25 mouse cellular contexts compared by ENCODE assay signal in genomic region chr7:126606611-126607010, GRCm38 (mm10). TPM values are rescaled to one million over a fixed set of nuclear protein-coding genes. Genes with fewer than 3 reads are reported as not detected.
DNase-seq lines count a peak whose midpoint lies in the region; ATAC-seq and TF ChIP-seq lines count a peak whose summit lies in the region.
"Had no signal": no experiment of that assay in that cellular context is flagged by ENCODE, and none has a peak within 500 bp of the region (broad histone marks: within the 10 kb centered on the region; RNA-seq: fewer than 3 reads in every experiment).

No protein-coding gene starts in this region.

- no peak for TF ChIP-seq EP300 in liver, postnatal 0 days (IDR thresholded peaks at IDR 0.05; ENCODE audit: low read depth)

- no peaks in the 10 kb centered on the region for H3K4me1 ChIP-seq in liver, postnatal 0 days (ENCODE audit: insufficient read depth)
- no peaks in the 10 kb centered on the region for H3K4me1 ChIP-seq in neural tube, embryonic 15.5 days
- H3K4me1 ChIP-seq: heart, embryonic 10.5 days; midbrain, embryonic 13.5 days had no signal

- no peak overlapping the region for H3K4me2 ChIP-seq in liver, postnatal 0 days (ENCODE audit: low read depth, low read length)
- no peak overlapping the region for H3K4me2 ChIP-seq in neural tube, embryonic 15.5 days
- H3K4me2 ChIP-seq: lung, embryonic 14.5 days; midbrain, embryonic 13.5 days had no signal

- WGBS in liver, postnatal 0 days (ENCODE audit: insufficient replicate concordance), result 63% methylated on average over 5 of the region's 5 CpGs
- WGBS in neural tube, embryonic 15.5 days, result 70% methylated on average over 5 of the region's 5 CpGs

- H3K9ac ChIP-seq in liver, postnatal 0 days (replicated peaks), result no peak overlapping the region
- no peak overlapping the region for H3K9ac ChIP-seq in neural tube, embryonic 15.5 days (replicated peaks)
- H3K9ac ChIP-seq: forebrain, postnatal 0 days; lung, embryonic 14.5 days; midbrain, embryonic 13.5 days had no signal

- H3K36me3 ChIP-seq in liver, postnatal 0 days (replicated peaks; ENCODE audit: insufficient read depth, low read length), result no peaks in the 10 kb centered on the region
- no peaks in the 10 kb centered on the region for H3K36me3 ChIP-seq in neural tube, embryonic 15.5 days
- H3K36me3 ChIP-seq: G1E; heart, embryonic 10.5 days; midbrain, embryonic 13.5 days had no signal

- no peak overlapping the region for H3K4me3 ChIP-seq in liver, postnatal 0 days (ENCODE audit: low read depth, low read length)
- H3K4me3 ChIP-seq in neural tube, embryonic 15.5 days (replicated peaks), result no peak overlapping the region
- H3K4me3 ChIP-seq: heart, embryonic 10.5 days; midbrain, embryonic 13.5 days had no signal

- peak overlapping the region; percentile 49 for H3K27ac ChIP-seq in liver, postnatal 0 days (ENCODE audit: low read depth)
- no peak overlapping the region for H3K27ac ChIP-seq in neural tube, embryonic 15.5 days (replicated peaks)
- H3K27ac ChIP-seq: heart, embryonic 10.5 days; midbrain, embryonic 13.5 days had no signal

- DNase-seq in liver, postnatal 0 days, result no peak
- no peak for DNase-seq in liver
- peak; percentile 45 for DNase-seq in CD4-positive helper T cell, adult 2 months (ENCODE audit: low read depth, low spot score)
- DNase-seq in cerebellum, adult 11-12 months, result no peak
- DNase-seq in yolk sac, embryonic 10.5 days (ENCODE audit: low spot score), result no peak
- DNase-seq: B cell, adult 2 months; cerebellum, postnatal 36 days; forebrain, postnatal 0 days; layer of hippocampus, adult 9-11 months; right cerebral cortex, postnatal 14 days had no signal

- no peak for ATAC-seq in liver, postnatal 0 days
- peak; percentile 62 for ATAC-seq in common myeloid progenitor, adult 5-6 weeks (replicated peaks; ENCODE audit: low read depth, poor library complexity, severe bottlenecking)
- ATAC-seq in megakaryocyte progenitor cell, adult 5-6 weeks (replicated peaks; ENCODE audit: poor library complexity), result peak; percentile 55
- no peak for ATAC-seq in neural tube, embryonic 15.5 days (ENCODE audit: low FRiP score)
- ATAC-seq: forebrain, postnatal 0 days; hindbrain, embryonic 16.5 days; midbrain, embryonic 13.5 days had no signal

- H3K9me3 ChIP-seq in liver, postnatal 0 days (ENCODE audit: low read length), result no peaks in the 10 kb centered on the region
- H3K9me3 ChIP-seq in neural tube, embryonic 15.5 days (replicated peaks), result no peaks in the 10 kb centered on the region
- H3K9me3 ChIP-seq: G1E; heart, embryonic 10.5 days; midbrain, embryonic 13.5 days had no signal

- no peak for TF ChIP-seq CTCF in liver, postnatal 0 days (IDR thresholded peaks at IDR 0.05; ENCODE audit: low read depth)

- H3K27me3 ChIP-seq in liver, postnatal 0 days (ENCODE audit: insufficient read depth, low read length), result no peaks in the 10 kb centered on the region
- no peaks in the 10 kb centered on the region for H3K27me3 ChIP-seq in neural tube, embryonic 15.5 days (replicated peaks)
- H3K27me3 ChIP-seq: midbrain, embryonic 13.5 days had no signal

RNA-seq across cellular contexts. Expression of gene Il27, which starts 11.9 kb away (rescaled TPM):
- 0.18 and 0.21 TPM in 2 replicates for polyA plus RNA-seq in liver, postnatal 0 days (2015; fragmentation: Nextera tagmentation; extraction: Ambion mirVana)
- 0.23 TPM in 1 of 2 replicates, not detected in the other for total RNA-seq in common myeloid progenitor, adult 5-6 weeks (2017)
- 0.81 TPM in 1 of 2 replicates, not detected in the other for total RNA-seq in megakaryocyte progenitor cell, adult 5-6 weeks (2015)
- 0.29 and 1.1 TPM in 2 replicates for total RNA-seq in megakaryocyte progenitor cell, adult 5-6 weeks (2017)
- not detected in 2 replicates for polyA plus RNA-seq in neural tube, embryonic 15.5 days (2015; fragmentation: Nextera tagmentation; extraction: Ambion mirVana)
- total RNA-seq: adrenal gland, postnatal 14 days; forebrain, postnatal 0 days; G1E; gastrocnemius, postnatal 14 days; heart, postnatal 25 days; left cerebral cortex, postnatal 25 days; liver, adult 2 months had no signal
- polyA plus RNA-seq: embryonic facial prominence, embryonic 11.5 days; forebrain, postnatal 0 days; G1E; heart, embryonic 10.5 days; hindbrain, embryonic 16.5 days; kidney, embryonic 16.5 days; lung, embryonic 14.5 days; midbrain, embryonic 13.5 days had no signal

RNA-seq across cellular contexts. Expression of gene Cln3, which starts 21.0 kb away (rescaled TPM):
- 12.3 and 14.6 TPM in 2 replicates for polyA plus RNA-seq in liver, postnatal 0 days (2015; fragmentation: Nextera tagmentation; extraction: Ambion mirVana)
- 18.1 and 21.2 TPM in 2 replicates for total RNA-seq in common myeloid progenitor, adult 5-6 weeks (2017)
- 33.0 and 36.3 TPM in 2 replicates for total RNA-seq in megakaryocyte progenitor cell, adult 5-6 weeks (2015)
- total RNA-seq in megakaryocyte progenitor cell, adult 5-6 weeks (2017), result 9.2 and 19.9 TPM in 2 replicates
- polyA plus RNA-seq in neural tube, embryonic 15.5 days (2015; fragmentation: Nextera tagmentation; extraction: Ambion mirVana), result 32.6 and 32.7 TPM in 2 replicates

RNA-seq across cellular contexts. Expression of gene Apobr, which starts 21.9 kb away (rescaled TPM):
- 3.0 and 4.0 TPM in 2 replicates for polyA plus RNA-seq in liver, postnatal 0 days (2015; fragmentation: Nextera tagmentation; extraction: Ambion mirVana)
- total RNA-seq in common myeloid progenitor, adult 5-6 weeks (2017), result 5.7 and 6.5 TPM in 2 replicates
- 1.1 and 1.9 TPM in 2 replicates for total RNA-seq in megakaryocyte progenitor cell, adult 5-6 weeks (2015)
- 4.2 and 4.9 TPM in 2 replicates for total RNA-seq in megakaryocyte progenitor cell, adult 5-6 weeks (2017)
- polyA plus RNA-seq in neural tube, embryonic 15.5 days (2015; fragmentation: Nextera tagmentation; extraction: Ambion mirVana), result 0.22 and 1.3 TPM in 2 replicates

RNA-seq across cellular contexts. Expression of gene Nupr1, which starts 24.1 kb away (rescaled TPM):
- 4.0 and 4.5 TPM in 2 replicates for polyA plus RNA-seq in liver, postnatal 0 days (2015; fragmentation: Nextera tagmentation; extraction: Ambion mirVana)
- total RNA-seq in common myeloid progenitor, adult 5-6 weeks (2017), result 2.5 and 2.8 TPM in 2 replicates
- total RNA-seq in megakaryocyte progenitor cell, adult 5-6 weeks (2015), result 0.17 and 1.6 TPM in 2 replicates
- 0.92 and 1.3 TPM in 2 replicates for total RNA-seq in megakaryocyte progenitor cell, adult 5-6 weeks (2017)
- polyA plus RNA-seq in neural tube, embryonic 15.5 days (2015; fragmentation: Nextera tagmentation; extraction: Ambion mirVana), result 12.4 and 13.9 TPM in 2 replicates

RNA-seq across cellular contexts. Expression of gene Eif3c, which starts 40.4 kb away (rescaled TPM):
- polyA plus RNA-seq in liver, postnatal 0 days (2015; fragmentation: Nextera tagmentation; extraction: Ambion mirVana), result 78.4 and 90.9 TPM in 2 replicates
- 231 and 257 TPM in 2 replicates for total RNA-seq in common myeloid progenitor, adult 5-6 weeks (2017)
- 198 and 210 TPM in 2 replicates for total RNA-seq in megakaryocyte progenitor cell, adult 5-6 weeks (2015)
- 226 and 261 TPM in 2 replicates for total RNA-seq in megakaryocyte progenitor cell, adult 5-6 weeks (2017)
- polyA plus RNA-seq in neural tube, embryonic 15.5 days (2015; fragmentation: Nextera tagmentation; extraction: Ambion mirVana), result 178 and 194 TPM in 2 replicates

Comparison
In these comparisons a context has a peak if more than half of its experiments do, and no peak if none do; other contexts are left out.
1. ATAC-seq: peak in common myeloid progenitor, adult 5-6 weeks (single experiment) and megakaryocyte progenitor cell, adult 5-6 weeks (single experiment); none in liver, postnatal 0 days (single experiment) and neural tube, embryonic 15.5 days (single experiment).